Mouse (Mus musculus) forebrain, embryonic 16.5 days (tissue): Measurements from ENCODE around the gene Gm17359. TPM values are rescaled to one million over a fixed set of nuclear protein-coding genes. Genes with fewer than 3 reads are reported as not detected.
A peak's percentile ranks its signal among the peaks of the same experiment; 100 is the strongest.

ENCODE experiments used
- ATAC-seq: fragments of 200-750 bp; cut with Nextera tagmentation; 2 replicates; pipeline ENCODE4 v1.8.0; 2017; ENCODE audit warnings: mild to moderate bottlenecking, moderate library complexity
- H3K27ac ChIP-seq: fragments of 300-500 bp; sonication (generic); 2 replicates; pipeline ENCODE4 v1.5.1; 2014; ENCODE audit warnings: low read length, control low read depth
- H3K27me3 ChIP-seq: fragments of 300-500 bp; sonication (generic); replicated peaks from 2 replicates; pipeline ENCODE4 v1.6.1; 2014; ENCODE audit warnings: low read length; ENCODE audit not compliant: control insufficient read depth, insufficient read depth
- H3K36me3 ChIP-seq: fragments of 300-500 bp; sonication (generic); 2 replicates; pipeline ENCODE4 v1.6.1; 2014; ENCODE audit not compliant: control insufficient read depth, insufficient read depth
- H3K4me1 ChIP-seq: fragments of 300-500 bp; sonication (generic); replicated peaks from 2 replicates; pipeline ENCODE4 v1.6.1; 2014; ENCODE audit warnings: low read length; ENCODE audit not compliant: control insufficient read depth, insufficient read depth
- H3K4me2 ChIP-seq: fragments of 300-500 bp; sonication (generic); 2 replicates; pipeline ENCODE4 v1.6.1; 2014; ENCODE audit warnings: mild to moderate bottlenecking, low read length, control low read depth
- H3K4me3 ChIP-seq: fragments of 300-500 bp; sonication (generic); replicated peaks from 2 replicates; pipeline ENCODE4 v1.5.1; 2014; ENCODE audit warnings: mild to moderate bottlenecking, low read length, control low read depth
- H3K9ac ChIP-seq: fragments of 300-500 bp; sonication (generic); replicated peaks from 2 replicates; pipeline ENCODE4 v1.6.1; 2014; ENCODE audit warnings: low read depth, low read length, control low read depth
- H3K9me3 ChIP-seq: fragments of 300-500 bp; sonication (generic); 2 replicates; pipeline ENCODE4 v1.6.1; 2016; ENCODE audit warnings: low read length; ENCODE audit not compliant: control insufficient read depth
- WGBS: fragments of 180-500 bp; shearing (Covaris S2); extraction: QIAGEN DNeasy Blood & Tissue Kit; methylation state at CpG from one replicate; pipeline ENCODE4 v1.1.7; 2014; 5-methylcytosine and 5-hydroxymethylcytosine counted together
- polyA plus RNA-seq: library from polyadenylated mRNA; unstranded; fragments of >200 nt; fragmentation: Nextera tagmentation; extraction: Ambion mirVana; gene quantifications from 2 replicates; pipeline ENCODE4 v1.2.1, GENCODE M21; 2015

Gene Gm17359
- polyA plus RNA-seq, 1 experiment from 2014 or later, result not detected

GRCm38 (mm10) chr3:79408546-79408945, 72.1 kb downstream of the Gm17359 start:
- Histone ChIP-seq H3K4me1 (peaks cover 2% of the 10 kb centered on the region; the same call in 1 of the 2 replicates), H3K27ac (no peak overlapping the region), H3K9me3 (no peaks in the 10 kb centered on the region), H3K27me3 (no peaks in the 10 kb centered on the region), H3K36me3 (no peaks in the 10 kb centered on the region), H3K4me3 (no peak overlapping the region), H3K4me2 (no peak overlapping the region), H3K9ac (no peak overlapping the region)
- no peak for ATAC-seq
- 71% methylated on average over 4 of the region's 4 CpGs for WGBS

GRCm38 (mm10) chr3:79409927-79410628, 73.6 kb downstream of the Gm17359 start:
- no peaks in the 10 kb centered on the region for H3K9me3 ChIP-seq
- H3K4me1 ChIP-seq, result peaks cover 2% of the 10 kb centered on the region; the same call in 1 of the 2 replicates
- H3K27me3 ChIP-seq, result no peaks in the 10 kb centered on the region
- no peaks in the 10 kb centered on the region for H3K36me3 ChIP-seq
- WGBS, result 13% methylated on average over 10 of the region's 10 CpGs
- H3K4me3 ChIP-seq, result no peak overlapping the region
- ATAC-seq, result peak; percentile 69
- H3K9ac ChIP-seq, result no peak overlapping the region
- H3K27ac ChIP-seq, result no peak overlapping the region
- no peak overlapping the region for H3K4me2 ChIP-seq

- Histone ChIP-seq H3K9me3 (no peaks in the 10 kb centered on the region), H3K4me3 (no peak overlapping the region), H3K9ac (no peak overlapping the region), H3K36me3 (no peaks in the 10 kb centered on the region), H3K27me3 (no peaks in the 10 kb centered on the region), H3K27ac (no peak overlapping the region), H3K4me1 (peaks cover 2% of the 10 kb centered on the region; the same call in 1 of the 2 replicates), H3K4me2 (no peak overlapping the region)
- WGBS, result 39% methylated on average over 5 of the region's 5 CpGs
- ATAC-seq, result no peak
These were observed 74.2 kb downstream of the Gm17359 start for GRCm38 (mm10) chr3:79410629-79410995.

- Histone ChIP-seq H3K36me3 (no peaks in the 10 kb centered on the region), H3K4me3 (no peak overlapping the region), H3K9me3 (no peaks in the 10 kb centered on the region), H3K9ac (no peak overlapping the region), H3K27me3 (no peaks in the 10 kb centered on the region), H3K4me2 (no peak overlapping the region), H3K27ac (no peak overlapping the region), H3K4me1 (peaks cover 6% of the 10 kb centered on the region)
- ATAC-seq, result peak; percentile 27; the same call in 1 of the 2 replicates
- WGBS, result 48% methylated on average over 2 of the region's 2 CpGs
These were observed 75.2 kb downstream of the Gm17359 start for GRCm38 (mm10) chr3:79411666-79412065.

GRCm38 (mm10) chr3:79413492-79413891, 77.0 kb downstream of the Gm17359 start:
- Histone ChIP-seq H3K9ac (no peak overlapping the region), H3K4me1 (peaks cover 16% of the 10 kb centered on the region), H3K4me2 (no peak overlapping the region), H3K4me3 (no peak overlapping the region), H3K27me3 (no peaks in the 10 kb centered on the region), H3K9me3 (no peaks in the 10 kb centered on the region), H3K36me3 (no peaks in the 10 kb centered on the region), H3K27ac (no peak overlapping the region)
- ATAC-seq, result no peak
- 83% methylated on average over 1 of the region's 1 CpGs for WGBS

GRCm38 (mm10) chr3:79415081-79415480, 78.6 kb downstream of the Gm17359 start:
- Histone ChIP-seq H3K9ac (no peak overlapping the region), H3K27ac (no peak overlapping the region), H3K36me3 (no peaks in the 10 kb centered on the region), H3K4me3 (no peak overlapping the region), H3K4me2 (no peak overlapping the region), H3K27me3 (no peaks in the 10 kb centered on the region), H3K4me1 (peaks cover 16% of the 10 kb centered on the region), H3K9me3 (no peaks in the 10 kb centered on the region)
- 75% methylated on average over 5 of the region's 5 CpGs for WGBS
- ATAC-seq, result no peak

GRCm38 (mm10) chr3:79415929-79416328, 79.5 kb downstream of the Gm17359 start:
- peak overlapping the region; percentile 54; the same call in 1 of the 2 replicates for H3K27ac ChIP-seq
- no peak overlapping the region for H3K4me2 ChIP-seq
- H3K9me3 ChIP-seq, result no peaks in the 10 kb centered on the region
- no peaks in the 10 kb centered on the region for H3K27me3 ChIP-seq
- H3K4me1 ChIP-seq, result peaks cover 16% of the 10 kb centered on the region
- no peak overlapping the region for H3K4me3 ChIP-seq
- no peak for ATAC-seq
- H3K36me3 ChIP-seq, result no peaks in the 10 kb centered on the region
- no peak overlapping the region for H3K9ac ChIP-seq

- Histone ChIP-seq H3K9me3 (no peaks in the 10 kb centered on the region), H3K36me3 (no peaks in the 10 kb centered on the region), H3K4me2 (peak overlapping the region; percentile 24), H3K4me3 (no peak overlapping the region), H3K27ac (peak overlapping the region; percentile 78), H3K27me3 (no peaks in the 10 kb centered on the region), H3K4me1 (peaks cover 14% of the 10 kb centered on the region), H3K9ac (no peak overlapping the region)
- ATAC-seq, result peak; percentile 92
- WGBS, result 6% methylated on average over 4 of the region's 4 CpGs
These were observed 80.7 kb downstream of the Gm17359 start for GRCm38 (mm10) chr3:79416944-79417680.

- WGBS, result 87% methylated on average over 14 of the region's 14 CpGs
- ATAC-seq, result no peak
These were observed 82.5 kb downstream of the Gm17359 start for GRCm38 (mm10) chr3:79418921-79419320.

More at GRCm38 (mm10) chr3:79418921-79419320, 82.5 kb downstream of the Gm17359 start:
- Histone ChIP-seq H3K4me3 (no peak overlapping the region), H3K4me2 (no peak overlapping the region), H3K27me3 (no peaks in the 10 kb centered on the region), H3K4me1 (peaks cover 14% of the 10 kb centered on the region), H3K27ac (no peak overlapping the region), H3K36me3 (no peaks in the 10 kb centered on the region), H3K9me3 (no peaks in the 10 kb centered on the region), H3K9ac (no peak overlapping the region)
